In the genomic region with DNA sequence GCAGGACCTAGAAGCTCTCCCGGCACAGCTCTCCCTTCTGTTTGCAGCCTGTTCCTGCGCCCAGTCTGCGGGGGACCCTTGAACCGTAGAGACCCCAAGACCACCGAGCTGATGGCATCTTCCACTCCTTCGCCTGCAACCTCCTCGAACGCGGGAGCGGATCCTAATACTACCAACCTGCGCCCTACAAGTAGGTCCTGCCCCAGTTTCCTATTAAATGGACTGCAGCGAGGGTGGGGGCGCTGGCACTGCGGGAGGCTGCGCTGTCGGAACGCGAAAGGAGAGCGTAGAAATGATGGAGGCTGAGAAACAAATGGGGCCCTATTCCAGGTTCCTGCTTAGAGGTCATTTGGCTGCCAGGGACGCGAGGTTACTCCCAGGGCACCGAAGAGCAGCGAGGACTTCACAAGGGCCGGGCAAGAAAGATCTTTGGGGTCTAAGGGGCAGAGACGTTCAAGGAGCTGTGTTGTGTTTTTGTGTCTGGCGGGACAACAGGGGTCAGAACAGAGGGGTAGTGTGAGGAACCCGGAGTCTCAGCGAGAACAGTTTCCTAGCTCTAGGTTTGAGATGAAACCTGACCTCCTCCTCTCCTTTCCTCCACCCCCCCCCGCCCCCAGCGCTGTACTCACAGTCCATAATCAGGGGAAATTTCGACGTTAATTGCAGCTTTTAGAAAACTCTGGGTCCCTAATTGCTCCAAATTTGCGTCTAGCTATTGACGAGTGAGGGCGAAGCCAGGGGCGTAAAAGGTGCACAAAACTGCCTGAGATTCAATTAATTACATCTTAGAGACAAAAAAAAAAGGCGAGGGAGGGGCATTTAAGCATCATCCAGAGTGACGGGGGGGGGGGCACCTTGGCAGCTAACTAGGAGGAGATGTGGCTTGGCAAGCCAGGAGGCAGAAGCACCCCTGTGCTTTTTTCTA, we compare ENCODE assay signal across 11 mouse cellular contexts. TPM values are rescaled to one million over a fixed set of nuclear protein-coding genes. Genes with fewer than 3 reads are reported as not detected.
A peak's percentile ranks its signal among the peaks of the same experiment; 100 is the strongest.
DNase-seq lines count a peak whose midpoint lies in the region; ATAC-seq and TF ChIP-seq lines count a peak whose summit lies in the region.
"Had no signal": no experiment of that assay in that cellular context is flagged by ENCODE, and none has a peak within 500 bp of the region (broad histone marks: within the 10 kb centered on the region; RNA-seq: fewer than 3 reads in every experiment).

No protein-coding gene starts in this region.

- ATAC-seq in heart, embryonic 15.5 days (replicated peaks; ENCODE audit: insufficient number of reproducible peaks, insufficient read depth, low FRiP score, low read depth) = no peak
- ATAC-seq in midbrain, embryonic 15.5 days (replicated peaks) = no peak
- ATAC-seq: CD4-positive, CD25-positive, alpha-beta regulatory T cell, adult 4 months had no signal

- no peaks in the 10 kb centered on the region for H3K36me3 ChIP-seq in heart, embryonic 15.5 days
- no peaks in the 10 kb centered on the region for H3K36me3 ChIP-seq in hindbrain, embryonic 10.5 days
- H3K36me3 ChIP-seq in midbrain, embryonic 15.5 days (replicated peaks) = no peaks in the 10 kb centered on the region

- no peak for TF ChIP-seq POLR2A in brain, embryonic 14.5 days (IDR thresholded peaks at IDR 0.05; ENCODE audit: borderline replicate concordance, extremely low read depth, insufficient read depth, insufficient read length, poor library complexity, severe bottlenecking)

- H3K27ac ChIP-seq in heart, embryonic 15.5 days = no peak overlapping the region
- peak overlapping the region; percentile 42; the same call in 1 of the 2 replicates for H3K27ac ChIP-seq in hindbrain, embryonic 10.5 days
- peak overlapping the region; percentile 91 for H3K27ac ChIP-seq in midbrain, embryonic 15.5 days

- no peak overlapping the region for H3K9ac ChIP-seq in heart, embryonic 15.5 days
- peak overlapping the region; percentile 59 for H3K9ac ChIP-seq in midbrain, embryonic 15.5 days

- 3% methylated on average over 38 of the region's 38 CpGs for WGBS in heart, embryonic 15.5 days
- 1% methylated on average over 38 of the region's 38 CpGs for WGBS in hindbrain, embryonic 10.5 days
- under 1% methylated on average over 38 of the region's 38 CpGs for WGBS in midbrain, embryonic 15.5 days

- H3K9me3 ChIP-seq in heart, embryonic 15.5 days (replicated peaks) = no peaks in the 10 kb centered on the region
- H3K9me3 ChIP-seq in hindbrain, embryonic 10.5 days = no peaks in the 10 kb centered on the region
- H3K9me3 ChIP-seq in midbrain, embryonic 15.5 days = no peaks in the 10 kb centered on the region

- peak overlapping the region; percentile 59 for H3K4me2 ChIP-seq in heart, embryonic 15.5 days
- H3K4me2 ChIP-seq in midbrain, embryonic 15.5 days = peak overlapping the region; percentile 55
- H3K4me2 ChIP-seq: liver, embryonic 11.5 days had no signal

- peaks cover 98% of the 10 kb centered on the region for H3K27me3 ChIP-seq in heart, embryonic 15.5 days
- peaks cover 100% of the 10 kb centered on the region for H3K27me3 ChIP-seq in hindbrain, embryonic 10.5 days (ENCODE audit: insufficient read depth, poor library complexity, severe bottlenecking)
- H3K27me3 ChIP-seq in midbrain, embryonic 15.5 days (replicated peaks) = peaks cover 42% of the 10 kb centered on the region

- TF ChIP-seq CTCF in brain, embryonic 14.5 days (IDR thresholded peaks at IDR 0.05; ENCODE audit: borderline replicate concordance, extremely low read depth, insufficient read depth, insufficient read length) = no peak

- peak overlapping the region; percentile 34 for H3K4me3 ChIP-seq in heart, embryonic 15.5 days
- H3K4me3 ChIP-seq in hindbrain, embryonic 10.5 days = peak overlapping the region; percentile 47
- H3K4me3 ChIP-seq in midbrain, embryonic 15.5 days = peak overlapping the region; percentile 49

- peaks cover 70% of the 10 kb centered on the region for H3K4me1 ChIP-seq in heart, embryonic 15.5 days (replicated peaks)
- H3K4me1 ChIP-seq in hindbrain, embryonic 10.5 days (replicated peaks) = peaks cover 80% of the 10 kb centered on the region
- H3K4me1 ChIP-seq in midbrain, embryonic 15.5 days = peaks cover 45% of the 10 kb centered on the region

- DNase-seq in heart, postnatal 4 days = no peak
- DNase-seq in brain, embryonic 14.5 days (ENCODE audit: low read depth) = peak; percentile 90
- DNase-seq in hindbrain, embryonic 10.5 days (ENCODE audit: low spot score) = peak; percentile 32
- no peak for DNase-seq in urinary bladder, postnatal 10 days (ENCODE audit: low spot score)
- DNase-seq in adrenal gland, adult 18-20 months (ENCODE audit: low spot score in 2 of 2) = no peak
- no peak for DNase-seq in adrenal gland, postnatal 10 days
- DNase-seq: kidney, adult 18-20 months had no signal

RNA-seq across cellular contexts. Expression of gene Gad1, which starts 11.1 kb away (rescaled TPM):
- 0.20 and 0.32 TPM in 2 replicates for polyA plus RNA-seq in heart, embryonic 15.5 days (2015; fragmentation: Nextera tagmentation; extraction: Ambion mirVana)
- under 1 TPM; 0.07 to 0.19 TPM for total RNA-seq in heart, postnatal 4 days (2021)
- 140 and 158 TPM in 2 replicates for polyA plus RNA-seq in brain, embryonic 14.5 days (2012; rRNA removed)
- 1.8 and 8.5 TPM in 2 replicates for polyA plus RNA-seq in hindbrain, embryonic 10.5 days (2016; fragmentation: Nextera tagmentation; extraction: Ambion mirVana)
- polyA plus RNA-seq in midbrain, embryonic 15.5 days (2015; fragmentation: Nextera tagmentation; extraction: Ambion mirVana) = 112 and 128 TPM in 2 replicates
- 1 to 10 TPM; 6.6 to 9.6 TPM for total RNA-seq in adrenal gland, adult 18-20 months (2021)
- total RNA-seq in adrenal gland, postnatal 10 days (2021) = 1 to 10 TPM in 1 of 2 experiments, under 1 TPM in 1; 0.78 to 1.7 TPM

RNA-seq across cellular contexts. Expression of gene Erich2, which starts 55.4 kb away (rescaled TPM):
- 0.66 and 1.3 TPM in 2 replicates for polyA plus RNA-seq in heart, embryonic 15.5 days (2015; fragmentation: Nextera tagmentation; extraction: Ambion mirVana)
- total RNA-seq in heart, postnatal 4 days (2021) = under 1 TPM; 0.27 to 0.38 TPM
- polyA plus RNA-seq in brain, embryonic 14.5 days (2012; rRNA removed) = 2.3 and 2.6 TPM in 2 replicates
- 1.6 and 1.9 TPM in 2 replicates for polyA plus RNA-seq in hindbrain, embryonic 10.5 days (2016; fragmentation: Nextera tagmentation; extraction: Ambion mirVana)
- 2.8 TPM in 2 replicates for polyA plus RNA-seq in midbrain, embryonic 15.5 days (2015; fragmentation: Nextera tagmentation; extraction: Ambion mirVana)
- total RNA-seq in adrenal gland, adult 18-20 months (2021) = under 1 TPM in 1 of 2 experiments, not detected in 1; 0.23 TPM
- under 1 TPM; 0.15 to 0.18 TPM for total RNA-seq in adrenal gland, postnatal 10 days (2021)
- polyA plus RNA-seq: CD4-positive, CD25-positive, alpha-beta regulatory T cell, adult 4 months; liver, embryonic 11.5 days had no signal

Comparison
In these comparisons a context has a peak if more than half of its experiments do, and no peak if none do; other contexts are left out.
1. DNase-seq: peak in brain, embryonic 14.5 days (single experiment) and hindbrain, embryonic 10.5 days (single experiment); none in heart, postnatal 4 days (single experiment), urinary bladder, postnatal 10 days (single experiment), adrenal gland, adult 18-20 months (0 of 2) and adrenal gland, postnatal 10 days (single experiment).
2. RNA of gene Gad1, which starts 11.1 kb away (polyA plus RNA-seq): 140 to 158 TPM in brain, embryonic 14.5 days and 112 to 128 TPM in midbrain, embryonic 15.5 days; 1.8 to 8.5 TPM in hindbrain, embryonic 10.5 days and 0.20 to 0.32 TPM in heart, embryonic 15.5 days; every median in the first group is over 10 times any median in the second.
3. Peak in every context shown above with its lines, with median percentiles within 50 percentile points of each other: H3K4me3 ChIP-seq.